11 mouse cellular contexts compared by ENCODE assay signal in genomic region chr2:163252645-163253044, GRCm38 (mm10). TPM values are rescaled to one million over a fixed set of nuclear protein-coding genes. Genes with fewer than 3 reads are reported as not detected.
DNase-seq lines count a peak whose midpoint lies in the region; ATAC-seq and TF ChIP-seq lines count a peak whose summit lies in the region.
"Had no signal": no experiment of that assay in that cellular context is flagged by ENCODE, and none has a peak within 500 bp of the region (broad histone marks: within the 10 kb centered on the region; RNA-seq: fewer than 3 reads in every experiment).

No protein-coding gene starts in this region.

- no peak overlapping the region for H3K4me3 ChIP-seq in hindbrain, embryonic 13.5 days
- H3K4me3 ChIP-seq in hindbrain, embryonic 10.5 days: no peak overlapping the region
- H3K4me3 ChIP-seq in ES-E14 (ENCODE audit: insufficient read depth in 1 of 2, low read depth in 1 of 2, low read length in 2 of 2, poor library complexity in 1 of 2, severe bottlenecking in 1 of 2): no peak overlapping the region
- H3K4me3 ChIP-seq in hindbrain, postnatal 0 days (ENCODE audit: low read length): no peak overlapping the region
- H3K4me3 ChIP-seq: heart, embryonic 10.5 days had no signal

- in situ Hi-C loops in ES-E14 (cut with MboI; ENCODE audit: low sequenced_read_pairs in 2 of 2, unreplicated experiment in 2 of 2): no loop called here

- peaks cover 9% of the 10 kb centered on the region; the same call in 1 of the 2 replicates for H3K27me3 ChIP-seq in hindbrain, embryonic 13.5 days
- H3K27me3 ChIP-seq in hindbrain, embryonic 10.5 days (ENCODE audit: insufficient read depth, poor library complexity, severe bottlenecking): no peaks in the 10 kb centered on the region
- H3K27me3 ChIP-seq in hindbrain, postnatal 0 days (ENCODE audit: insufficient read depth, low read length): no peaks in the 10 kb centered on the region

- peak overlapping the region; percentile 72; the same call in 1 of the 2 replicates for H3K27ac ChIP-seq in hindbrain, embryonic 13.5 days
- H3K27ac ChIP-seq in hindbrain, embryonic 10.5 days: no peak overlapping the region
- no peak overlapping the region for H3K27ac ChIP-seq in ES-E14 (ENCODE audit: insufficient read depth, low read depth, low read length, poor library complexity, severe bottlenecking)
- H3K27ac ChIP-seq in hindbrain, postnatal 0 days: peak overlapping the region; percentile 46; the same call in 1 of the 2 replicates
- H3K27ac ChIP-seq: heart, embryonic 10.5 days had no signal

- no peak for ATAC-seq in hindbrain, embryonic 13.5 days (ENCODE audit: low FRiP score)
- no peak for ATAC-seq in hindbrain, postnatal 0 days

- no peaks in the 10 kb centered on the region for H3K36me3 ChIP-seq in hindbrain, embryonic 13.5 days
- peaks cover 18% of the 10 kb centered on the region for H3K36me3 ChIP-seq in hindbrain, embryonic 10.5 days
- no peaks in the 10 kb centered on the region for H3K36me3 ChIP-seq in ES-E14 (ENCODE audit: control insufficient read depth, insufficient read depth, low read length, poor library complexity, severe bottlenecking)
- no peaks in the 10 kb centered on the region for H3K36me3 ChIP-seq in hindbrain, postnatal 0 days (ENCODE audit: insufficient read depth, low read length)
- H3K36me3 ChIP-seq: heart, embryonic 10.5 days had no signal

- no peak overlapping the region for H3K9ac ChIP-seq in hindbrain, embryonic 13.5 days
- H3K9ac ChIP-seq in ES-E14 (ENCODE audit: insufficient read depth, low read depth, low read length, poor library complexity, severe bottlenecking): no peak overlapping the region
- H3K9ac ChIP-seq in hindbrain, postnatal 0 days (replicated peaks; ENCODE audit: low read length): no peak overlapping the region

- H3K9me3 ChIP-seq in hindbrain, embryonic 13.5 days: no peaks in the 10 kb centered on the region
- H3K9me3 ChIP-seq in hindbrain, embryonic 10.5 days: no peaks in the 10 kb centered on the region
- no peaks in the 10 kb centered on the region for H3K9me3 ChIP-seq in ES-E14 (ENCODE audit: control insufficient read depth, insufficient read depth, low read depth, low read length)
- H3K9me3 ChIP-seq in hindbrain, postnatal 0 days (ENCODE audit: low read length): no peaks in the 10 kb centered on the region
- H3K9me3 ChIP-seq: heart, embryonic 10.5 days had no signal

- H3K4me2 ChIP-seq in hindbrain, embryonic 13.5 days: no peak overlapping the region
- no peak overlapping the region for H3K4me2 ChIP-seq in hindbrain, postnatal 0 days (ENCODE audit: low read depth, low read length)

- peaks cover 28% of the 10 kb centered on the region for H3K4me1 ChIP-seq in hindbrain, embryonic 13.5 days (replicated peaks)
- peaks cover 14% of the 10 kb centered on the region for H3K4me1 ChIP-seq in hindbrain, embryonic 10.5 days (replicated peaks)
- H3K4me1 ChIP-seq in ES-E14 (ENCODE audit: control insufficient read depth in 2 of 2, insufficient read depth in 2 of 2, low read length in 2 of 2, poor library complexity in 1 of 2): no peaks in the 10 kb centered on the region
- no peaks in the 10 kb centered on the region for H3K4me1 ChIP-seq in hindbrain, postnatal 0 days (ENCODE audit: insufficient read depth, low read length)
- H3K4me1 ChIP-seq: heart, embryonic 10.5 days had no signal

- peak; percentile 51 for TF ChIP-seq CTCF in hindbrain, postnatal 0 days (IDR thresholded peaks at IDR 0.05; ENCODE audit: low read depth)

- no peak for DNase-seq in hindbrain, embryonic 10.5 days (ENCODE audit: low spot score)
- DNase-seq in 416B (ENCODE audit: low read depth) (peak; percentile 15), ES-E14 (ENCODE audit: low read depth, low spot score) (peak; percentile 41)
- peak; percentile 40 for DNase-seq in hindbrain, postnatal 0 days (ENCODE audit: low spot score)
- DNase-seq in cerebellum, postnatal 36 days: no peak
- DNase-seq in frontal cortex, postnatal 10 days (ENCODE audit: low spot score in 2 of 2): no peak
- DNase-seq in gastrocnemius, postnatal 4 days (ENCODE audit: low spot score in 2 of 2): no peak
- DNase-seq: kidney, adult 8-10 months had no signal

- 91% methylated on average over 2 of the region's 2 CpGs for WGBS in hindbrain, embryonic 13.5 days
- 89% methylated on average over 2 of the region's 2 CpGs for WGBS in hindbrain, embryonic 10.5 days
- WGBS in hindbrain, postnatal 0 days: 99% methylated on average over 2 of the region's 2 CpGs

TF ChIP-seq in ES-E14, 5 proteins besides CTCF, POLR2A, EP300 and RAD21:
- TF ChIP-seq ZC3H11A (IDR thresholded peaks at IDR 0.05; ENCODE audit: borderline replicate concordance, low read depth, low read length): peak; percentile 23; the same call in 1 of the 2 replicates
- no peak for TF ChIP-seq CHD2 (IDR thresholded peaks at IDR 0.05; ENCODE audit: low read depth, low read length)

RNA-seq across cellular contexts. Expression of gene Tox2, which starts 49.7 kb away (rescaled TPM):
- 20.6 and 23.5 TPM in 2 replicates for polyA plus RNA-seq in hindbrain, embryonic 13.5 days (2015; fragmentation: Nextera tagmentation; extraction: Ambion mirVana)
- 29.6 and 29.8 TPM in 2 replicates for polyA plus RNA-seq in hindbrain, embryonic 10.5 days (2016; fragmentation: Nextera tagmentation; extraction: Ambion mirVana)
- 0.26 and 0.36 TPM in 2 replicates for total RNA-seq in ES-E14 (2012; rRNA removed)
- total RNA-seq in hindbrain, postnatal 0 days (2014; rRNA removed): 4.3 and 5.0 TPM in 2 replicates
- polyA plus RNA-seq in hindbrain, postnatal 0 days (2015; fragmentation: Nextera tagmentation; extraction: Ambion mirVana): 15.2 and 19.1 TPM in 2 replicates
- 1 to 10 TPM; 1.5 to 1.9 TPM for total RNA-seq in gastrocnemius, postnatal 4 days (2021)
- total RNA-seq: megakaryocyte, adult 5-6 weeks had no signal

Comparison
In these comparisons a context has a peak if more than half of its experiments do, and no peak if none do; other contexts are left out.
1. H3K27ac ChIP-seq: peak in hindbrain, embryonic 13.5 days (single experiment) and hindbrain, postnatal 0 days (single experiment); none in hindbrain, embryonic 10.5 days (single experiment) and ES-E14 (single experiment).
2. DNase-seq: peak in 416B (single experiment), ES-E14 (single experiment) and hindbrain, postnatal 0 days (single experiment); none in hindbrain, embryonic 10.5 days (single experiment), cerebellum, postnatal 36 days (0 of 2), frontal cortex, postnatal 10 days (0 of 2) and gastrocnemius, postnatal 4 days (0 of 2).